Mouse (Mus musculus) kidney, postnatal 0 days (tissue): ENCODE data around the gene Nploc4. TPM values are rescaled to one million over a fixed set of nuclear protein-coding genes. Genes with fewer than 3 reads are reported as not detected.
A peak's percentile ranks its signal among the peaks of the same experiment; 100 is the strongest.

Experiments used
- ATAC-seq: fragments of 200-750 bp; cut with Nextera tagmentation; replicated peaks from 2 replicates; pipeline ENCODE4 v1.8.0; 2017; ENCODE audit warnings: low read depth, moderate number of reproducible peaks, moderate TSS enrichment, moderate library complexity; ENCODE audit not compliant: low FRiP score
- DNase-seq: peaks from one replicate; pipeline ENCODE4 v3.0.0-alpha.2; 2016; ENCODE audit warnings: low spot score
- H3K27ac ChIP-seq: fragments of 300-500 bp; sonication (generic); 2 replicates; pipeline ENCODE4 v1.5.1; 2014; ENCODE audit warnings: mild to moderate bottlenecking
- H3K27me3 ChIP-seq: fragments of 300-500 bp; sonication (generic); 2 replicates; pipeline ENCODE4 v1.6.1; 2014; ENCODE audit warnings: low read length, mixed read lengths; ENCODE audit not compliant: insufficient read depth
- H3K36me3 ChIP-seq: fragments of 300-500 bp; sonication (generic); 2 replicates; pipeline ENCODE4 v1.6.1; 2014; ENCODE audit warnings: low read length, mixed read lengths; ENCODE audit not compliant: insufficient read depth
- H3K4me1 ChIP-seq: fragments of 300-500 bp; sonication (generic); replicated peaks from 2 replicates; pipeline ENCODE4 v1.6.1; 2014; ENCODE audit warnings: antibody characterized with exemption, low read length, mixed read lengths; ENCODE audit not compliant: insufficient read depth
- H3K4me2 ChIP-seq: fragments of 300-500 bp; sonication (generic); 2 replicates; pipeline ENCODE4 v1.6.1; 2014; ENCODE audit warnings: mild to moderate bottlenecking, low read length, moderate library complexity, mixed read lengths
- H3K4me3 ChIP-seq: fragments of 300-500 bp; sonication (generic); replicated peaks from 2 replicates; pipeline ENCODE4 v1.5.1; 2014; ENCODE audit warnings: low read depth, low read length
- H3K9ac ChIP-seq: fragments of 300-500 bp; sonication (generic); 2 replicates; pipeline ENCODE4 v1.6.1; 2014; ENCODE audit warnings: low read depth, low read length
- H3K9me3 ChIP-seq: fragments of 300-500 bp; sonication (generic); replicated peaks from 2 replicates; pipeline ENCODE4 v1.6.1; 2016; ENCODE audit warnings: low read length, inconsistent platforms, mixed read lengths
- CTCF ChIP-seq: IDR thresholded peaks from 2 replicates; pipeline ENCODE4 v1.5.1; 2016; ENCODE audit warnings: antibody characterized with exemption, low read depth, mild to moderate bottlenecking, moderate library complexity
- WGBS: fragments of 180-500 bp; shearing (Covaris S2); extraction: QIAGEN DNeasy Blood & Tissue Kit; methylation state at CpG from one replicate; pipeline ENCODE4 v1.1.7; 2014; 5-methylcytosine and 5-hydroxymethylcytosine counted together
- polyA plus RNA-seq: library from polyadenylated mRNA; unstranded; fragments of >200 nt; fragmentation: Nextera tagmentation; extraction: Ambion mirVana; gene quantifications from 2 replicates; pipeline ENCODE4 v1.2.1, GENCODE M21; 2015

Gene Nploc4
- polyA plus RNA-seq, 1 experiment from 2014 or later, result 23.3 TPM

DNA sequence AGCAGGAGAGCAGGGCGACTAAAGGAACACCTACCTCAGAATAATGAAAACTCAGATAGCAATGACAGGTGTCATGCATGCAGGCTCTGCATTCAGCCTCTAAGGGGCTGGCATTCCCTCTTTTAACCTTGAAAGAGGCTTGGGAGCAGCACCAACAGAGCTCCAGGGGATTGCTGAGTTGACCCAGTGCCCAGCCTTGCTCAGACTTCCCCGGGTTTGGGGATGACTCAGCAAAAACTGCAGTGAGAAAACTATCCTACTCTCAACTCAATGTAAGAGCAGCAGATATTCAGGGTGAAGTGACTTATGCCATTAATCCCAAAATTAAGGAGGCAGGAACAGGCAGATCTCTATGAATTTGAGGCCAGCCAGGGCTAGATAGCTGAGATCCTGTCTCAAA, 50.4 kb downstream of the Nploc4 start:
- WGBS, result 56% methylated on average over 2 of the region's 2 CpGs
- Histone ChIP-seq H3K36me3 (peaks cover 50% of the 10 kb centered on the region), H3K9me3 (no peaks in the 10 kb centered on the region), H3K9ac (no peak overlapping the region), H3K4me2 (no peak overlapping the region), H3K27me3 (no peaks in the 10 kb centered on the region), H3K4me1 (no peaks in the 10 kb centered on the region), H3K27ac (no peak overlapping the region), H3K4me3 (no peak overlapping the region)
- TF ChIP-seq CTCF, result no peak
- ATAC-seq (no peak), DNase-seq (no peak)

DNA sequence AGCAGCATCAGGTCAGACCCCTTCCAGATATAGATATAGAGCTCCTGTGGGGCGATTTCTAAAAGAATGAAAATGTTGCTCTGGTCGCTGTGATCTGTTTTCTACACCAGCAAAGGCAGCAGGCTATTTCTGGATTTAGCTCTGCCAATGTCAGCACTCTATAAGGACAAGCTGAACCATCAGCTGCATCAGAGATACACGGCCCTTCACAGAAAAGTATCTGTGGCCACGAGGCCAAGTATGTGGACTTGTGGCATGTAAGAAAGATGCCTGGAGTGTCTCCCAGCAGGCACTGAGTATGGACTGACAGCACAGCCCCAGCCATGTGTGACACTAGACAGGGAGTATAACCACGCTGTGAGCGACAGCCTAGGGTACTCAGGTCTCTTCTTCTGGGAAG, 50.9 kb downstream of the Nploc4 start:
- DNase-seq (no peak), ATAC-seq (no peak)
- H3K4me3 ChIP-seq, result no peak overlapping the region
- H3K9ac ChIP-seq, result no peak overlapping the region
- H3K27me3 ChIP-seq, result no peaks in the 10 kb centered on the region
- H3K27ac ChIP-seq, result no peak overlapping the region
- H3K9me3 ChIP-seq, result no peaks in the 10 kb centered on the region
- TF ChIP-seq CTCF, result no peak
- H3K4me2 ChIP-seq, result no peak overlapping the region
- WGBS, result 97% methylated on average over 6 of the region's 6 CpGs
- no peaks in the 10 kb centered on the region for H3K4me1 ChIP-seq
- peaks cover 51% of the 10 kb centered on the region for H3K36me3 ChIP-seq

DNA sequence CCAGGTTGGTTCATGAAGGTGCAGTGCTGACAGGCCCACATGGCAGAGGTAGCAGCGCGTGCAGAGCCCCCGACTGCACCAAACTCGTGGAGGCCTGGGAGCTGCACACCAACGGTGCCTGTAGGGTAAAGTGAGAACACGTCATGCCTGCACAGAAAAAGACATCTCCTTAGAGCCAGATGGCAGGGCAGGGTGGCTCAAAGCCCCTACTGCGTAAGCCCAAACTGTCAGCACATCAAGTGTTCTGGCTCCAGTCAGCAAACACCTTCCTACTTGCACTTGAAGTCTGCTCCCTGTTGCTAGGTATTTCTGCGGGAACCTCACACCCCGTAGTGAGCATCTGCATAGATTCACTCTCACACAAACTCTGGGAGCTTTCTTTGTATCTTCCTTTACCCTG, 55.0 kb downstream of the Nploc4 start:
- ATAC-seq (no peak), DNase-seq (no peak)
- peaks cover 58% of the 10 kb centered on the region for H3K36me3 ChIP-seq
- H3K4me2 ChIP-seq, result no peak overlapping the region
- no peaks in the 10 kb centered on the region for H3K27me3 ChIP-seq
- WGBS, result 90% methylated on average over 9 of the region's 9 CpGs
- no peak overlapping the region for H3K9ac ChIP-seq
- H3K4me1 ChIP-seq, result peaks cover 10% of the 10 kb centered on the region
- H3K27ac ChIP-seq, result no peak overlapping the region
- H3K9me3 ChIP-seq, result no peaks in the 10 kb centered on the region
- H3K4me3 ChIP-seq, result no peak overlapping the region
- TF ChIP-seq CTCF, result no peak

DNA sequence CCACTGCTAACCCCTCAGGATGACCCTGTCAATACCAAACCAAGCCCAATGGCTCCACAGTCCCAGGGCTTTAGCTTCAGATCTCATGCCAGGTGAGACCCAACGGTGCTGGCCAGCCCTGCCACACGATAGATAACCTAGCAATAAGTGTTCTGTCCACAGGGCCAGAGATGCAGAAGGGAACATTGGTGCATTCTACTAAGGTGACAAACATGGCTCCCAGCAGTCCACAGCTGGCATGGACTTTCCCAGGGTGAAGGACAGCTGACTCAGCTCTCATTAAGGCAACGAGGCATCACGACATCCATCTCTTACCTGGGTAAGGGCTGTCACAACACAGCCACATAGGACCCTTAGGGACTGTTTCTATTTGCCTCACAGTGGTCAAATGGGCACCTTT, 56.4 kb downstream of the Nploc4 start:
- Histone ChIP-seq H3K9me3 (no peaks in the 10 kb centered on the region), H3K4me1 (peaks cover 10% of the 10 kb centered on the region), H3K9ac (no peak overlapping the region), H3K4me2 (no peak overlapping the region), H3K27ac (no peak overlapping the region), H3K27me3 (no peaks in the 10 kb centered on the region), H3K36me3 (peaks cover 63% of the 10 kb centered on the region), H3K4me3 (no peak overlapping the region)
- 88% methylated on average over 4 of the region's 4 CpGs for WGBS
- DNase-seq (no peak), ATAC-seq (no peak)
- no peak for TF ChIP-seq CTCF

DNA sequence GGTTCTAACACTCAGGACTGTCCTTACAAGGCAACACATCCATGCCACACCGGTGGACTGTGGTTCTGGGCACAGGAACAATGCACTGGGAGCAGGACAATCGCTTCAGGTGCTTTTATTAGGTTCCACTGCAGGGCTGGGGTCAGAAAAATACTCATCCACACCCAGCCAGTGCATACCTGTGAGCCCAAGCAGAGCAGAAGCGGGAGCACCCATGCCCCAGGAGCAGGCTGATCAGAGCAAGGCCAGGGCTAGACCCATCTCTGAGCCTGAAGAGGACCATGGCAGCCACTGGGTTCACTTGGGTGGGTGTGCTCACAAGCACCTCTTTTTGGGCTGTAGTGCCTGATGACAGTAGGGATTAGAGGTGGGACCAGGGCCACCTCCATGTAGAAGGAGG, 57.2 kb downstream of the Nploc4 start:
- Histone ChIP-seq H3K9ac (no peak overlapping the region), H3K4me3 (no peak overlapping the region), H3K9me3 (no peaks in the 10 kb centered on the region), H3K36me3 (peaks cover 64% of the 10 kb centered on the region), H3K4me1 (peaks cover 10% of the 10 kb centered on the region), H3K27me3 (no peaks in the 10 kb centered on the region), H3K4me2 (no peak overlapping the region), H3K27ac (no peak overlapping the region)
- ATAC-seq (no peak), DNase-seq (no peak)
- 94% methylated on average over 3 of the region's 3 CpGs for WGBS
- no peak for TF ChIP-seq CTCF

DNA sequence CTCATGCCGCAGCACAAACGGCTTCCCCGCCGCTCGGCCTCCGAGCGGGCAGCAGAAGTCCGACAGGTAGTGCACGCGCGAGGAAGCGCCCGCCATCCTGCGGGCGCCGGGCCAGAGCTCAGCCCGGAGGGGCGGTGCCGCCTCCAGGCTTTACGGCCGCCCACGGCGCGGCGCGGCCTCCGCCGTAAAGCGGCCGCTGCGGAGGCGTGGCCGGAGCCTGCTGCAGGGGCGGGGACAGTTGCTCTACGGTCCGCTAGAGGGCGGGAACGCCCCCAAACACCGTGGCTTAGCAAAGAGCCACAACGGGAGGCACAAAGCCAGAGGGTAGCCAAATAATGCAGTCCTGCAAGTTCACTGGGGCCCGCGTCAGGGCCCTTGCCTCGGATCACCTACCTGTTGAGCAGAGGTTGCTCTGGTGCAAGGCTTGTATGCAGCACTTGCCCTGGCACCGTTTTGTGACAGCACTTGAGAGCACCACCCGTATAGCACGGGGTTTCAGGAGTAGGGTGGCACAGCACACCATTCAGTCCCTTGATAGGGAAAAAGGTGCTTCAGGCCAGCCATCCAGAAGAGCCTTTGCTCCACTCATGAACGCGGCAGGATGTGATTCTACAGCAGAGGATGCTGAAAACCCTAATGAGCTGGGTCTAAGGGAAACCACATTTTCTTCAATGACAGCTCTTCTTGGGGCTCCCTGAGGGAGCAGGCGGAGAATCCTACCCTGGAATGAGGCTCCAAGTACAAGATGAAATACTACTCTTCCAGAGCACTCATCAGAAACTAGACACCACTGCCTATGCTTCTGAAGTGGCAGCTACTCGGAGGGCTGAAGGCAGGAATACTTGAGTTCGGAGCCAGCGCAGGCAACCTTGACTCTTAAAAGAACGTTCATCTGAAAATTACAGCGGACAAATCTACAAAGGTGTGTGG, 58.6 kb downstream of the Nploc4 start, which contains the start of gene Faap100:
Gene Faap100 (minus strand): TSS at position 154 of the 930 bp plus-strand sequence.
- H3K4me3 ChIP-seq, result peak within 1 kb of the TSS; percentile 74
- peak; percentile 65 for TF ChIP-seq CTCF
- H3K9me3 ChIP-seq, result no peaks in the 10 kb centered on the region
- H3K36me3 ChIP-seq, result peaks cover 59% of the 10 kb centered on the region
- WGBS, result 4% methylated on average over 54 of the region's 54 CpGs
- peak within 1 kb of the TSS; percentile 96 for H3K4me2 ChIP-seq
- no peaks in the 10 kb centered on the region for H3K27me3 ChIP-seq
- H3K4me1 ChIP-seq, result peaks cover 10% of the 10 kb centered on the region
- peak within 1 kb of the TSS; percentile 62 for H3K27ac ChIP-seq
- DNase-seq, result peak; percentile 96
- ATAC-seq, result peak; percentile 83
- peak within 1 kb of the TSS; percentile 72 for H3K9ac ChIP-seq
